Mouse (Mus musculus): ENCODE data around the gene Tfdp2.

- TF ChIP-seq POLR2A (IDR thresholded peaks at IDR 0.05; ENCODE audit: extremely low read depth, insufficient read depth, low read length) (no peak), CTCF (IDR thresholded peaks at IDR 0.05; ENCODE audit: extremely low read depth, insufficient read depth, low read length) (no peak)
Measured at GRCm38 (mm10) chr9:96299324-96300008, 103.4 kb downstream of the Tfdp2 start.
